Mouse (Mus musculus): ENCODE measurements around the gene Wnt4. TPM values are rescaled to one million over a fixed set of nuclear protein-coding genes. Genes with fewer than 3 reads are reported as not detected.

The Wnt4 gene
- total RNA-seq, 2 experiments from 2014 or later: 0.98 TPM; not detected in 1

DNA sequence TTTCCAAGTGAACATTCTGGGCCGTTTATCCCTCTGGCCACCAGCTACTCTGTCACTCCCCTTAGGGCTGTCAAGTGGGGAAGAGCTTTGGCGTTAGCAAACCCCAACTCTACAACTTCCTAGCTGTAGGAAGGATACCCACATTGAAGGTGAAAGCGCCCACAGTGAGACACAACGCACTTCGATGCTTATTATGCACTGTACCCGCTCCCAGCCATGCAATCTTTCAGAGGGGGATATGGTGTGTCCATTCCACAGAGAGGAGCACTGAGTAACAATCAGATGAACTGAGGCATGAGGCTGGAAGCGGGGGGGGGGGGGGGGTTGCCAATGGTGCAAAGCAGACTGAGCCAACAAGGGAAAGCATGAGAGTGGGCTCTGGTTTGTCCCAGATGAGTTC, 27.8 kb downstream of the Wnt4 start:
- no peak for ATAC-seq (replicated peaks; ENCODE audit: low FRiP score, poor library complexity, severe bottlenecking)

DNA sequence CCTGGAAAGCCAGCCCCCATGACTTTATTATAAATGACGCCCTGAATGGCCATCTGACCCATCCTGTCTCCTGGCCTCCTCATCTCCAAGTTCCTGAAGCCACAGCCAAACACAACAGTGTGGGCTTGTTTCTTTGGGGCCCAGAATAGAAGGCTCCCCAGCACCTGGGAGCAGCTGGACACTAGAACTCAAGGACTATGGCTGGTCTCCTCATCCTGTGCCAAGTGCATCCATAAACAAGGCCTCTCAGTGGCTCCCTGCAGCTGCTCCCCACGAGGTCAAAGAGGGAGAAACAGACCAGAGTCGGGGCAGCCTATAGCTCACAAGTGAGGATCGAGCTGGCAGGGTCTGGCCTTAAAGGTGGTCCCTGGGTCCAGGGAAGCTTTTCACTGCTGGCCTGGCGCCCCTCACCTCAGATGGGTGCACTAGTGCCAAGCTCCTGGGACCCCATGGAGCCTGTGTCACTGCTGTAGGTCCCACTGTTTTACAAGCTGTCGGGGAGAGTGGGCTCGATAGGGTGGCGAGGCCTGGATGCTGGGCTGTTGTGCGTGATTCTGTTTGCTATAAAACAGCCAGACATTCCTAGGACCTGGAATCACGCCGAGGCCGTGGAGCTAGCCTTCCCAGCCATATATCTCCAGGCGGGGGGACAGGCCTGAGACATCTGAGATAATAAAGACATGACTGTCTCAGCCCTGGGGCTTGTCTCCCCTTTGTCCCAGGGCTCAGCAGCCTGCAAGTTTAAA, 28.7 kb downstream of the Wnt4 start:
- ATAC-seq (replicated peaks; ENCODE audit: low FRiP score, poor library complexity, severe bottlenecking): no peak

DNA sequence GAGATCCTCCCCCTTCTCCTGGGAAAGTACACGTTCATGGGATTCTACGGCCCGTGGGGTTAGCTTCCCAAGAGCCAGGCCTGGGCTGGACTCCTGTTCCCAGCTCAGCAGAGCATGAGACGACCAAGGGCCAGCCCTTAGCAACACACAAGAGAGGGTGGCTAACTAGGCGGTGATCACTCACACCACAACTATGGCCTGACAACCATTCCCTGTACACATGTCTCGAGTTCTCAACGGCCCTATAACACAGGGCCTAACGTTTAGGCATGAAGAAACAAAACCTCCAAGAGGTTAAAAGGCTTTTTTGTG, 29.2 kb downstream of the Wnt4 start:
- no peak for ATAC-seq (replicated peaks; ENCODE audit: low FRiP score, poor library complexity, severe bottlenecking)

DNA sequence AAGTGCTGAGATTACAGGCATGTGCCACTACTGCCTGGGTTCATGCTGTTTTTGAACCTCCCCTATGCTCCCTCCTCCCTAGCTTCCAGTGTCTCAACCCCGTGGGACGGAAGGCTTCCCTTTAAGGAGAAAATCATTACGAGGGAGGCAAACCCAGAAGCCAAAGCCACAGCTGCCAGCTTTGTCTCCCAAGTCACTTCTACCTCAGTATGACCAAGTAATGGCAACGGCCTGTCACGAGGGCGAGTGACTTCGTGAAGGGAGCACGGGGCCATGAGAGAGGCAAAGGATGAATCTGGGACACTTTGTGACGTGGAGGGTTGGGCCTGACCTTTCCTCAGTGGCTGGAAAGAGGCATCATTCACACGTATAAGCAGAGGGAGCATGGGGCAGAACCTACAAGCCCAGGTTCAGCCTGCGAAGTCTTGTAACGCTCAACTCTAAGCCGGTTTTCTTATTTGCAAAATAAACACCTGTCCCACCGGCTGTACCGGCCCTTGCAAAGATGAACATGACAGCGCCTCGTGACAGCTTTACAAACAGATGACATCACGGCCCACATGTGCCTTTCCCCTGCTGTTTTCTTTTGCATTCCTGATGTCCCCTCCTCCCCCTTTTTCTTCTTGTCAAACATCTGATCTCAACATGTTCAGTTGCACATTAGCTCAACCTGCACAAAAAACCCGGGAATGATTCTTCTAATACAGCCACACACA, 29.9 kb downstream of the Wnt4 start:
- ATAC-seq (replicated peaks; ENCODE audit: low FRiP score, poor library complexity, severe bottlenecking): no peak

DNA sequence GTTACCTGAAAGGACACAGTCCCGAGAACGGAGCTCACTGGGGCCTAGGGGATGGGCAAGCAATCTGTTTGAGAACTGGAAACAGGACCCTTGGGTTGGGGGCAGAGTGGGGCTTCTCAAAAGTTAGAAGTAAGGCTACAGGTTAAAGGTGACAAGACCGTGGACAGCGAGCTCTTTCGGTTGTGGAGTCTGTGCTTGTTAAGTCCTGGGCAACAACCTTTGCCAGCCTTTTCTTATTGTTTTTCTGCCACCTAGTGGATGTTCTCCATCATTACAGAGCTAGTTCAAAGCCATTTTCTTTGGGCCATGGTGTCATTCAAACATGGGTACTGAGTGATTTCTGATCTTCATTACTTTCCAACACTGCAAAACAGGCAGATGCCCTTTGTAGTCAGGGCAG, 31.1 kb downstream of the Wnt4 start:
- ATAC-seq (replicated peaks; ENCODE audit: low FRiP score, poor library complexity, severe bottlenecking): 0 out of 2 replicates have a peak, but pooled peaks have one; percentile 53

DNA sequence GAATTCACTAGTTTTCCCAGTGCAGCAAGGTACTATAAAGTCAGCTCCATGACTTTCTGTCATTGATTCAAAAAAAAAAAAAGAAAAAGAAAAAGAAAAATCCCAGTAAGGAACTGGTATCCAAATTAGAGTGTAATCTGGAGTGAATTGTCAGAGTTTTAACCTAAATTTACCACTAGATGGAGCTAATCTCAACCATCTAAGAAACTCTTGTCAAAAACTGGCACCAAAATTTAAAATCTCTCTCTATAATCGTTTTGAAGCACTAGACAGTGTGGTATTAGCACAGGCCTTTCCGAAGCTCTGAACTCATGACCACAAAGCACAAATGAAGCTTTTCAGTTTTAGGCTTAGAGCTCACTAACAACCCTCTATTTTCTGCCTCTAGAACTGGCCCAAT, 36.2 kb downstream of the Wnt4 start:
- ATAC-seq (replicated peaks; ENCODE audit: low FRiP score, poor library complexity, severe bottlenecking): no peak

DNA sequence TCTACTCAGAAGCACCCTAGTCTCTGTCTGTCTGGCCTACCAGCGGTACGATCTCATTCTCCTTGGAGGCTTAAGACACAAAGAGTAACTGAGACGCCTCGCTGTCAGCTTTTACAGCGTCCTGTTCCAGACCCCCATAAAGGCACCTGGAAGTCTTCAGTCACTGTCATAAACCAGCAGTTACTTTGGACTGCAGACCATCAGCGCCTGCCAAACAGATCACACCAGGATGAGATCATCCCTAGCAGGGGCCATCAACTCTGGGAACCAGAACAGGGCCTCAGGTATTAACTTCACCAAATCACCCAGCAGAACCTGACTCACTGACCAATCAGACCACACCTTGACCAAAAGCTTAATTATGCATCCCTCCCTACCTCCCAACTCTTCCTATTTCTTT, 37.3 kb downstream of the Wnt4 start:
- ATAC-seq (replicated peaks; ENCODE audit: low FRiP score, poor library complexity, severe bottlenecking): no peak

DNA sequence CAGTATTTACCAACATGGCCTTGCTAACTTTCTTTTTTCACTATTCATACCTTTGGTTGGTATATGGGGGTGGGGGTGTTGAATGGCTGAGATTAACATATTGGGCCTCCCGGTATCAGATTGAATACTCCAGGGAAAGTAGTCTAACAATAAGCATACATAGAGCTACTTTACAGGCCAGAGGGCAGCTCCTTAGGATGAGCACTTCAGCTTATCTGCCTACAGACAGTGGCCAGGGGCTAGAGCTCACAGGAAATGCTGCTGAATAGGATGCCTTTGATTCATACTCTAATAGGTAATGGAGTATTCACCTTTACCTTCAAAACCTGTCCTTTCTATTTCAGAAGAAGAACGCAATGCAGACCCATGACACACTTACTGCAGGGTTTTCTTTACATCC, 37.8 kb downstream of the Wnt4 start:
- no peak for ATAC-seq (replicated peaks; ENCODE audit: low FRiP score, poor library complexity, severe bottlenecking)

DNA sequence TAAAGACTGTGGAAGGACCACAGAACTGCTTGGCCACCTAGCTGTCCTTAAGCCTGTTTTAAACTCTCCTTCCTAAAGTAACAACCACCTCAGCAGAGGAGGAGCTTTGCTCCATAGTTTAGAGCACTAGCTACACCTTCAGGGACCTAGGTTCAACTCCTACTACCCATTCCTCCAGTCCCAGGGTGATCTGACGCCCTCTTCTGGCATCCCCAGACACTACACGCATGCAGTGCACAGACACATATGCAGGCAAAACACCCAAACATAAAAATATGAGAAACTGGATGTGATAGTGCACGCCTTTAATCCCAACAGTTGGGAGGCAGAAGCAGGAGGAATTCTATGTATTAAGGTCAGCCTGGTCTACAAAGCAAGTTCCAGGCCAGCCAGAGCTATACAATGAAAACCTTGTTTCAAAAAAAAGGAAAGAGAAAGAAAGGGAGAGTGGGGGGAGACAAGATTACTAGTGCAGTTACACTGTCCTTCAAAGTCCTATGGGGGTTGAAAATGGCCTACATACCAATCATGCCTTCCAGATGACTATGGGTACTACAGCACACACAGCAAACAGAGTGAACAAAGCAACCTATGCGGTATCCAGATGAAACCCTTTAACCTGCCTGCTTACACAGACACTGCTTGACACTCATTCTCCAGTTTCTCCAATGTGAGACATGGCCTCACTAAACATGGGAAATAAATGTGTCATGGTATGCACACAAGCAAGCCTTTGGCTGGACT, 38.9 kb downstream of the Wnt4 start:
- ATAC-seq (replicated peaks; ENCODE audit: low FRiP score, poor library complexity, severe bottlenecking): no peak

DNA sequence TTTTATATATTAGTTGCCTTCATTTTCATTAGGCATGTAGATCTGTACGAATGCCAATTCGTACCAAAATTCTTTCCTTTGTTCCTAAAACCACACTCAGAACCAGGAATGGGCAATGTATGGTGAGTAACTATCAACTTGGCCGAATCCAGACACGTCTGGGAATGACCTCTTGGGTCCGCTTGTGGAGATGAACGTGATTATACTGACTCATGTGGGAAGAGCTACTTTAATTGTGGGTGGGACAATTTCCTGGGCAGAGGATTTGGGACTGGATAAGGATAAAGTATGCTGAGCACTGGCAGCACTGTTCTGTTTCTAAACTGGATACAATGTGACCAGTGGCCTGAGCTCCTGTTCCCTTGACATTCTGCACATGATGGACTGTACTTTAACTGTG, 47.6 kb downstream of the Wnt4 start:
- ATAC-seq (replicated peaks; ENCODE audit: low FRiP score, poor library complexity, severe bottlenecking): no peak

DNA sequence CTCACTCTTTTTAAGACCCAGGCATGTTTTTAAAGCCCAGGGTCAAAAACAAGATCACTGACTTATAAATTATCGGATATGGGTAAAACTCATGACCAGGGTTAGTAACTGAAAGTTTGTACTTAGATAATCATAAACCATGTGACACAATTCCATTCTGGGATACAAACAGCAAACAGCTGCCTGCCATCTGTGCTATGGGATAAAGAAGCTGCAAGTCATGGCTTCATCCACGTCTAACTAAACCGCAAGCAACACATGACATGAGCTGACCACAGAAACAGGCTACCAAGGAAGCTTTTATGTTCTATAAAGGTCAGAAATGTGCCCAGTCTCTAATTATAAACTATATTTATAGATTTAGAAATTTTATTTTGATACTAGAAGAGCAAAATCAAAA, 49.2 kb downstream of the Wnt4 start:
- no peak for ATAC-seq (replicated peaks; ENCODE audit: low FRiP score, poor library complexity, severe bottlenecking)

DNA sequence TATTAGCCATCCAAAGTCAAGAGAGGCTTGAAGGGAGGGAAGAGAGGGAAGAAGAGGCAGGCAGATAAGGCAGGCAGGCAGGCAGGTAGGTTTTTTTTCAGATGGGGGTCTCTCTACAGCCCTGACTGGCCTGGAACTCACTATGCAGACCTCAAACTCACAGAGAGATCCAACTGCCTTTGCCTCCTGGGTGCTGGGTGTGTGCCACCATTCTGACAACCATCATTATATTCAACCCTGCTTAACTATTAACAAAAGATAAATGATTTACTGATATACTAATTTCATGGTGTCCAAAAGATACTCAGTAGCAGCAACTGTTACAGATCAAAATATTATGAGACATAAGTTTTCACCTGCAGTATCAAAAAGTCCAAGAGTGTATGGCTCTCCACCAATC, 54.8 kb downstream of the Wnt4 start:
- ATAC-seq (replicated peaks; ENCODE audit: low FRiP score, poor library complexity, severe bottlenecking): no peak

DNA sequence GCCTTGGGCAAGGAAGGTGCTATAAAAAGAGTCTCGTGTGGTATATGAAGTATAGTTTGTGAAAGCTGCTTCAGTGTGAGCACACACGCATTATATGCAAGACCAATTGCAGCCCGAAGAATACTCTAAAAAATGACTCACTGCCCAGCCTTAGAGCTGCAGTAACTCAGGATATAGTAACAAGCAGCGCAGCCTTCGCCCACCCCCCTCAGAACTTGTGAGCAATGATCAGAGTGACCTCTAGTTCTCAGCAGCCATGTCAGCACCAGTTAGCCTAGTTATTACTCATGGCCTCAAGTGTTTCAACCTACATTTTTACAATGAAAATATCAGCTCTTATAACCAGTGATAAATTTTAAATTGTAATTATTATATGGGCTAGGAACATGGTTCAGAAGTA, 59.2 kb downstream of the Wnt4 start:
- ATAC-seq (replicated peaks; ENCODE audit: low FRiP score, poor library complexity, severe bottlenecking): no peak

DNA sequence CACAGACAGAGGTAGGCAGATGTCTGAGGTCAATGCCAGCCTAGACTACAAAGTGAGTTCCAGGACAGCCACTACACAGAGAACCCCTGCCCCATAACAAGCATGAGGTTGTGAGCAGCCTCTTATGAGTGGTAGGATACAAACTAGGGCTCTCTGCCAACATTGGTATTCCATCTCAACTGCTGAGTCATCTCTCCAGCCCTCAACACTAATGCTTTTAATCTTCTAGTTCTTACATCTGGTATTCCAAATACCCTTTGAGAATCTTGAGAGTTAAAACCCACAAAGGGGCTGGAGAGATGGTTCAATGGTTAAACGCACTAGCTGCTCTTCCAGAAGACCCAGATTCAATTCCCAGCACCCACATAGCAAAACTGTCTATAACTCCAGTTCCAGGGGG, 62.1 kb downstream of the Wnt4 start:
- ATAC-seq (replicated peaks; ENCODE audit: low FRiP score, poor library complexity, severe bottlenecking): peak; percentile 82

DNA sequence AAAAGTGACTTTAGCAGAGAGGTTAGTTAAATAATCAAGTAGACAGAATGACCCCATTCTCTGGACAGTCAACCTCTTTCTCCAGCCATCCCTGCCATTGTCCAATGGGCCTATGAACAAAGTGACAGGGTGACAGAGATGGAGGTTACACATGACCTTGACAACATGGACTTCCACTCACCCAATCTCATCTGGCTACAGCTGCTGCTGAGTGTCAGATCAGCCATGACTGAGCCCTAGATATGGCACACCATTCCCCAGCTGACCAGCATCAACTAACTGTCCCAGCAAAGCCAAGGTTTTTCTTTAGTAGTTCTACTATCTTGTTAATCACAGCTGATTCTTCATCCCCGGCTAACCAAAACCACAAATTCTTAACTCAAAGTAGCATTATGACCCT, 65.5 kb downstream of the Wnt4 start:
- ATAC-seq (replicated peaks; ENCODE audit: low FRiP score, poor library complexity, severe bottlenecking): no peak

DNA sequence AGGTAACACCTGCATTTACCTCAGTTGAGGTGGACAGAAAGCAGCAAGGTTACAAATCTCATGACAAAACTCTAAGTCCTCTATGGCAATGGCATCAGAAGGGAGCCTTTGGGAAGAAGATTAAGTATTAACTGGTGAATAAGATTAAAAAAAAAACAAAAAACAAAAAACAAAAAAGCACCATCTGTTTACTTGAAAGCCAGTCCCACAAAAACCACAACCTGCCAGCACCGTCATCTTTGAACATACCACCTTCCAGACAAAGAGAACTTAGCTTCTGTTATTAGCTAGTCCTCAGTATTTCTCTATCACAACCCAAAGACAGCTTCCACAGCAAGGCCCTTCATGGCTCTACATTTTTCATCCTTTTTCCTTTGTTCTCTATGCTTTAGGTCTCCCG, 67.8 kb downstream of the Wnt4 start:
- ATAC-seq (replicated peaks; ENCODE audit: low FRiP score, poor library complexity, severe bottlenecking): no peak

DNA sequence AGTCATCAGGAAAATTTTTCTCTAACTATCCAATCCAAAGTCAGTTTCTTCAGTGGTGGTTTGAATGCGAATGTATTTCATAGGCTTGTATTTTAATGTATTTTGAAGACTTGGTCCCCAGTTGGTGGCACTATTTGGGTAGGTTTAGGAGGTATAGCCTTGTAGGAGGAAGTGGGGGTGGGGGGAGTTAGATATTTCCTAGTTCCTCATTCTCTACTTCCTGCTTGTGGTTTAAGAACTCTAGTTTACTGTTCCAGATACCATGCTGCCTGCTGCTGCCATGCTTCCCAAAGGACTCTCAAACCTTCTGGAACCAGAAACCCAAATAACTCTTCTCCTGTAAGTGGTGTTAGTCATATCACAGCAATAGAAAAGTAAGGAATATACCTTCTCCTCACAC, 68.5 kb downstream of the Wnt4 start:
- ATAC-seq (replicated peaks; ENCODE audit: low FRiP score, poor library complexity, severe bottlenecking): no peak
